Mouse (Mus musculus): Measurements from ENCODE around the gene Lmln.
"Not testable (repeated sequence)": the region's sequence is repeated elsewhere in the genome, so short reads cannot be mapped to it uniquely, and the experiment has no call there.

The Lmln gene

DNA sequence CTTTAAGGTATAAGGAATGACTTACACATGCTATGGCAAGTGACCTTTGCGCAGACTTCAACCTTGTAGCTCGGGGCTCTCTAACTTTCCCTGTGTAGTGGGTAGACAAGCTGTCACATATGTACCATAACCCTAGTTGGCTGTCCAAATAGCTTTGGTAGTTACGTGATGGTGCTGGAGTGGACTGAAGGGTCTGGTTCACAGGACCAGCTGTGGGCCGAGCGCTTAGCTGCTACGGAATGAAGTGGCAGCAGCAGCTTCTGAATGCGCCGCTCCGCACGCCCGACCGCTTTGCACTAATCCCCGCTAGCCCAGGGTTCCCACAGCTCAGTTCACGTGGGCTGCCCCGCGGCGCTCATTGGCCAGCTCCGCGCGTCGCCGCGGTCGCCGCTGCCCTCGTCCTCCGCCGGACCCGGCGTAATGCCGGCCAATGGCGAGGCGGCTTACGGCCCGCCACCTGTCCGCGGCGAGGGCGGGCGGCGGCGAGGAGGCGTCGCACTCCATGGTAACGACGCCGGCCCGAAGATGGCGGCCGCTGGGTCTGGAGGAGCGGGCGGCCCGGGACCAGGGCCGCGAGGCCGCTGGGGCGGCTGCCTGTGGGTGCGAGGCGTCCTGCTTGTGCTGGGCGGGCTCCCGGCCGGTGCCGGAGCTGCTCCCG lies at the start of gene Lmln:
TSS of gene Lmln (plus strand) at position 498 of the 658 bp plus-strand sequence.
- peak; percentile 87 for DNase-seq

DNA sequence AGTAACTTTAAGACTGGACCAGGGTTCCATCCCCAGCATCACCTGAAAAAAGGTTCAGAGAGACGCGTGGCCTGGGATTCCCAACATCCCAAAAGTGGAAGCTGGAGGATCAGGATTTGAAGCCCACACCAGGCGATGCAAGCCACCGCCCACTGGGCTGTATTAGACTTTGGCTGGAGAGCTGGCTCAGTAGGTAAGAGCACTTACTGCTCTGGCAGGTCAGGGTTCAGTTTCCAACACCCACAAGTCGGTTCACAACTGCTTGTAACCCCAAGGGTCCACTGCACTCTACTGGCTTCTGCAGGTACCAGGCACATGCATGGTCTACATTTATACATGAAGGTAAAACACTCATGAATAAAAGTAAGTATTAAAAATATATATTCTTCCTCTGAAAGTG lies 48.5 kb upstream of the Lmln start:
- DNase-seq: no peak

DNA sequence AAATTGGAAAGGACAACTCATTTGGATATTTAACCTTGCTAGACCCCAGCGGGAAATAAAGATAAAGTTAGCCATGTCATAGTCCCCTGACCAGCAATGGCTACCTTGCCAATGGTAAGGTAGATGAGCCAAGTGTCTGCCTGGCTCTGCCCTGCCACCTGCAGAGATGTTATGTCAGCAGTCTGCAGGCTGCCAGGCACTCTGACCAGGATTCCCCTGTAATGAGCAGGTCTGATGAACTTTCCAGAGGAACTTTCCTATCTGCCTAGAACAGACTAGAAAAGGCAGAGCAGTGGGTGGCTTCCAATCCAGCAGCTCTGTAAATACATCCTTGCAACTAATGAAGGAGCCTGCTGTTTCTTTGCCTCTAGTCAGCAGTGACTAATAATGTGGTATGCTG lies 47.4 kb upstream of the Lmln start:
- DNase-seq: peak; percentile 43

DNA sequence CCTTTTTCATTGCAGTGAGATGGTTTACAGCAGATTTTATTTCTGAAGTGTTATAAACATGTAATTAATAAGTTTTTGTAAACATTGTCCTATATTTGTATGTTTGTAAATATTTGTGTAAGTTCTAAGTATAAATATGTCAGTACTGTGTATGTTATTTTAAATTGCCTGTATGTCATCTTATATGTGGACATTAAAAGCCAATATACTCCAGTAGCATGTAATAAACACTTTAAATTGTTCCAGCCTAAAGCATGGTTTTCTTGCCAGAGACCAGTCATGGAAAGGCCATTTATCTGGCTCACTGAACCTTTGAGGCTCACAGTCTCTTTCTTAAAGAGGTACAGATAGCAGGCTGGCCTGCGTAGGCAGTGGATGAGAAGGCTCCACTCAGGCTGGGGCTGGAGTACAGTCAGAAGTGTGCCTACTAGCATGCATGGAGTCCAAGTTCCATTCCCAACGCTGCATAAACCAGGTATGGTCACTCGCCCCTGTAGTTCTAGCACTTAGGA lies 46.9 kb upstream of the Lmln start:
- no peak for DNase-seq

DNA sequence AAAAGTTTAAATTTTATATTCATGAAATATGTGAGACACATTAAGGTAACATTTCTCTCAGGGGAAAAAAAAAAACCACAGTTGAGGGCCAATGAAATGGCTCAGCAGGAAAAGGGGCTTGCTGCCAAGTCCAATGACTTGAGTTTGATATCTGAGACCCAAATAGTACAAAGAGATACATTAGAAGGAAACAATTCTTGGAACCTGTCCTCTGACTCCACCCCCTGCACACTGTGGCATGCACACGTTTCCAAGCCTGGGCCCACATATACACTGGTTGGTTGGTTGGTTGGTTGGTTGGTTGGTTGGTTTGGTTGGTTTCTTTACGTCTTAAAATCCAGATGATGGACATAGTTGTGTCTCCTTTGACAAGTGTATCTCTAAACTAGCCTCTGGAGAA lies 46.3 kb upstream of the Lmln start:
- DNase-seq: no peak

DNA sequence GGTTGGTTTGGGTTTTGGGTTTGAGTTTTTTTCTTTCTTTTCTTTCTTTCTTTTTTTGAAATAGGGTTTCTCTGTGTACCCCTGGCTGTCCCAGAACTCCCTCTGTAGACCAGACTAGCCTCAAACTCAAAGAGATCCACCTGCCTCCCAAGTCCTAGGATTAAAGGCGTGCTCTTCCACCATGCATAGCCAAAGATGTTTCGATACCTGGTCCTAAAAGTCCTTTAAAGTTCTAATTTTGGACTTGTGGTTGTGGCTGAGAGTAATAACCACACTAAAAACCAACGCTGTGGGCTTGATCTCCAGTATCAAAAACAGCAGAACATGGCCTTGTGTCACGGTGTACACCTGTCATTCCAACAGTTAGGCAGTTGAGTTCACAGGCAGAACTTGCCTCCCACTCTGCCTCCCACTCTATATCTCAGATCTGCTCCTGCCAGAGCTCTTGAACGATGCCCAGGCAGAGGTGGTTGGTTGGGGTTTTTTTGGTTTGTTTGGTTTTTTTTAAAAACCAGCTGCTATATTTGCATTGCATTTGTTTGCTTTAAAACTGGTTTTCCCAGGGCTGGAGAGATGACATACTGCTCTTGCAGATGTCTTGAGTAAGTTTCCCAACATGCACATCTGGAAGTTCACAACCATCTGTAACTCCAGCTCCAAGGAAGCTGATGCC lies 44.5 kb upstream of the Lmln start:
- DNase-seq: no peak

DNA sequence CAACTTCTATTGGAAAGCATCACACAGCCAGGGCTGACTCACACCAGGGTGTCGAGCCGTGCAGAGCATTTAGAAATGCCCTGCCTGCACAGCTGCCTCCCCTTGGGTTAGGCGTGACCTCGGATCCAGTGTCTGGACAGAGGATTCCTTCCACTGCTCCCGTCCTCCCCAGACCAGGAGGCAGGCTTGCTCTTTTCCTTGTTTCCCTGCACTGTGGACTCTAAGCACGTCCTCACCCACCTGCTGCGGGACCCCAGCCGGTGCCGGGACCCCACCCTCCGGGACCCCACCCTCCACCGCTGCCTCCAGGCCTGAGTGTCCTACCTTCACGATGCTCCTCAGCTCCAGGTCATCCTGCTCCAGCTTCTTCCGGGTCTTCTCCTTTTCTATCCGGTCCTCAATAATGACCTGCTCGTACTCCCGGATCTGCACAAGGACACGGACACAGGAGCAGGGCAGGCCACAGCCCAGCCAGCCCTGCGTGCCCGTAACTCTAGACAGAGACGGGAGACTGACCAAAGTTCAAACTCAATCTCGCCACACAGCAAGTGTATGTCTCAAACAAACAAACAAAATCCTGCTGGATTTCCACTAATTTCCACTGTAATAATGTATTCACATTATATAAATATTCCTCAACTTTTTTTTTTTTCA lies 43.1 kb upstream of the Lmln start:
- DNase-seq: no peak

DNA sequence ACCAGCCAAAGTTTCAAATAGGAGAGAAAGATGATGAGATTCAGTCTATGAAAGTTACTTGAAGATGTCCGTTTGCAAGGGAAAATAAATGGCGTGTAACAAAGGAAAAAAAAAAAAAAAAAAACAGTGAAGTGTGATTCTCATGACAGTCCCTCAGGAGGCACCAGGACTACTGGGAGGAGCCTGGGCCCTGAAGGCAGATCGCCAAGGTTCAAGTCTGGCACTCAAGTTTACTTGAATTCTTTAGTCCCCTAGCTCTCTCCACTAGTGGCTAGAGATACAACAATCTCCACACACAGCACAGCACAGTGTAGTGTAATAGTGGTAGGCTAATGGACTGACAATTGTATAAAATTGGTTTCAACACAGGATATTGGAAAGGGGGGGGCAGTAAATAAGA lies 40.9 kb upstream of the Lmln start:
- no peak for DNase-seq

DNA sequence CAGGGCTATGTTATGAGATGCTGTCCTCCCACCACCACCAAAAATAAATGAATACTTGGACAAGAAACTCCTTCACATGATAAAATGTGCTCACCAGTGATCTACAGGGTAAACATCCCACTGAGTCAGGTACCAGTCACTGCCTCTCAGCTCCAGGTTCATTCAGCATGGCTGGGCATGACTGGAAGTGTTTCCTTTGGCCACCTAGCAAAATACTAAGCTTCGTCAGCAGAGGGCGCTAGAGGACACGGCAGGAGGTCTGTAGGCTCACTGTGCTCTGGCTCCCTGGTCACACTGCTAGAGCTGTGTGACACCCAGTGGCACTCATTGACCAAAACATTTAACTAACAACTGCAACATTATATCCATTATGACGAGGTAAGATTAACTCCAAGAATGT lies 38.6 kb upstream of the Lmln start:
- peak; percentile 67 for DNase-seq

DNA sequence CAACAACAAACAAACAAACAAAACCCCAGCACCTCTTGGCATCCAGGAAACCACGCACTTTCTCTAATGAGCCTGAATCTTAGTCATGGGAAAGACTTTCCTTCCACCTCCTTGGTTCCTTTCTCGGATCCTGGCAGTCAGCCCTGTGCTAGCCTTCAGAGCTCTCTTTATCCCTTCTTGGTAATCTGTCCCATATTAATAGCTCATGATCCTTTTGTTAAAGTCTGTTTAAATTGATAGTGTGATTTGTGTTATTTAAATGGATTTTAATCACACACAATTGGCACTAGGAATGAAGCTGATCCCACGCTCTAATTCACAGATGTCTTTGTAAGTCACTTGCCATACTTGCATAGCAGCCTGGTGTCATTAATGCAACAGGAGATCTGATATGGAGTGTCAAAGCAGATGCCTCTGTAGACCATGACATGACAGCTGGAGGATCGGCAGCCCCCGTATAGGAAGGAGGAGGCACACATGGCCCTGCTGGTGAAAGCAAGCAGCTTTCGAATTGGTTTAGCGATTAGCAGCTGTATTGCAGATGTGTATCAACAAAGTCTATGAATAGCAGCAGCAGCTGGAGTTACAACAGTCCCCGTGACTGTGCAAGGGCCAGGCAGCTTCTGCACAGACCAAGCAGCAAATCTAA lies 37.7 kb upstream of the Lmln start:
- DNase-seq: no peak

DNA sequence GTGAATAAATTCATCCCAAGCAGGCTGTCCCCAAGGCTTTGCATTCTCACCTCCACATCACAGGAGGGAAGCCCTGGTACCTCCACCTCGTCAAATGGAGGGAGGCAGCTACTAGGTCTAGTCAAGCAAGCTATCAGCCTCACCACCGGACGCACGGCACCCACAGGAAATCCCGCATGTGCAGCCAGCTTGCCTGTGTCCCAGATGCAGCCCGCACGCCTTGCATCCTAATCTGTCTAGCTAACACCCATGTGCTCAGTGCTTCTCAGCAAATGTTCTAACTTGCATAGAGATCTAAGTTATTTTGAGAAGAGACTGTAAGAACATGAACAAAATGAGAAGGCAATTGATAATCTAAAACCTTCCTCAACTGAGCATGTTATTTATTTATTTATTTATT lies 36.0 kb upstream of the Lmln start:
- no peak for DNase-seq

DNA sequence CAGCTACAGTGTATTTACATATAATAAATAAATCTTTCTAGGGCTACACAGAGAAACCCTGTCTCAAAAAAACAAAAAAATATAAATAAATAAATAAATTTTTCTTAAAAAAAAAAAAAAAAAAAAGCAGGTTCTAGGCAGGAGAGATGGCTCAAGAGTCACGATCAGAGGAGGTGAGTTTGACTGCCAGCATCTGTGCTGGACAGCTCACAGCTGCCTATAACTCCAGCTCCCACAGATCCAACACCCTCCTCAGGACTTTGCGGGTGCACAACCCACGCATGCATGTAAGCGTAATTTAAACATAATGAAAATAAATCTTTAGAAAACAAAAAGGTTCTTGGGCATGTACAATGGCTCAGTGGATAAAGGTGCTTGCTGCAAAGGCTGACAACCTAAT lies 26.3 kb upstream of the Lmln start:
- no peak for DNase-seq

DNA sequence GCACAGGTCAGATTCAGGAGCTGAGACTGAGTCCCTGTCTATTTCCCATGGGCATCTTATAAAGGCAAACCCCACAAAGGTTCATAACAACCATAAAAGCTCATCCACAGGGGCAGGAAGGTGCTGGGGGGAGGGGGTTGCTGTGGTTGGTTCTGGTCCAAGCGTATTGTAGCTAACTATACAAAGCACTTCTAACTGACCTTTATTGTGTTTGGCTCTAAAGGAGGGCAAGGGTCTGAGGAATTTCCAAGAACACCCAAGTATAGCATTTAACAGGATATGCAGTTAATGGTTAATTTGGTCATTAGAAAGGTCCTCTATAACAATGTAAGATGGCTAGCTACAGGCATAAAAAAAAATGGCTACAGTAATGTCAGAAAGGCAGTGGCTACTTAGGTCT lies 19.6 kb upstream of the Lmln start:
- DNase-seq: no peak

DNA sequence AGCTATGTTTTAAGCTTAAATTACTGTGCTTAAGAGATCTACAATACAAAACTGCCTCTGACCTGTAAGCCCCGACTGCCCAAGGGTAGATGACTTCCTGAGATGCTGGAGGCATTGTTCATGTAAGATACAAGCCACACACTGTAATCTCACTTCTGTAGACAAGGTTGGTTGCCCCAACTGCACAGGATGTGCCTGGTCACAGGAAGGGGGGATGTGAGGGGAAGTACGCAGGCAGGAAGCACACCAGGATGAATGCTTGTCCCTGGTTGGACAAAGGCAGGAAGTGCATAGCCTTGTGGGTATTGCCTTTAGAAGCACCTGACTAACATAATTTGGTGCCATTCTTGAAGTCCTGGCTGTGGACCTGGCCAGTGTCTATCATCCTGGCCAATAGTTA lies 19.1 kb upstream of the Lmln start:
- no peak for DNase-seq

DNA sequence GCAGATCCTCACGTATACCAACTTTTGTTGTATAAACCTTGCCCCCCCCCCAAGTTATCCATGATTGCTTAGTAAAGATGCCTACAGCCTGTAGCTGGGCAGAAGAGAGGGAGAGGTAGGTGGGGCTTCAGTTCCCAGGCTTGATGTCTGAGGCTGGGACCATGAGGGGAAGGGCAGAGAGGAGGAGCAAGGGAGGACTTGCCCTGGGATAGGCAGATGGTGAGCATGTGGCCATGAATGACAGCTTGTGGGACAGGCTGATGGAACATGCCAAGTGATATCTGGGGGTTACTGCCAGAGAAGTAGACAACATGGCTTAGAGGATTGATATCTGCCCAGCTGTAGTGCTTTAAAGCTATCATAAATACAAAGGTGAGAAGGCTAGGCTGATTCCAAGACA lies 14.3 kb upstream of the Lmln start:
- DNase-seq: no peak

DNA sequence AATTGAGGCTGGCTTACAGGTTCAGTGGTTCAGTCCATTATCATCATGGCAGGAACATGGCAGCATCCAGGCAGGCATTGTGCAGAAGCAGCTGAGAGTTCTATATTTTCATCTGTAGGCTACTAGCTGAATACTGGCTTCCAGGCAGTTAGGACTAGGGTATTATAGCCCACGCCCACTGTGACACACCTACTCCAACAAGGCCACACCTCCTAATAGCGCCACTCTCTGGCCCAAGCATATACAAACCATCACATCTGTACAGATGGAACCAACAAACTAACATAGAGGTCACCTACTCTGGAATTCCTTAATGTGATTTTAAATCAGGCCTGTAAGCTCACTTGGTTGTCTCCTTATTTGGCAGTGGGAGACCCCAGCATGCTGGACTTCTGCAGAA lies 13.6 kb upstream of the Lmln start:
- no peak for DNase-seq

DNA sequence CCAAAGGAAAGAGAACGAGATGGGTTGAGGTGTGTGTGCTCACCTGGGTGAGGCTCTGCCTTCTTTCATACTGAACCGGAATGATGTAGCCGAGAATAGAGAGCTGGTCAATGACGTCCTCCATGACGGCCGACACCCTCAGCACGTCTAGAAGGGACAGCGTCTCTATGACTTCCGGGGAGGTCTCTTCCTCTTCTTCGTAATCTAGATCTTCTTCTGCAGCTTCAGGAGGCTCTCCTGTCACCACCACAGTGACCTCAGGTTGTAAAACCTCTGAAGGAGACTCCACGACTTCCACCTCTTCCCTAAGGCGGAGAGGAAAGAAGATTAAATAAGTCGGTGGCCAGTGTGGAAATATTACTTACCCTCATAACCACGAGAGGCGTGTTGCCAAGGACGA lies 12.5 kb upstream of the Lmln start:
- DNase-seq: no peak

DNA sequence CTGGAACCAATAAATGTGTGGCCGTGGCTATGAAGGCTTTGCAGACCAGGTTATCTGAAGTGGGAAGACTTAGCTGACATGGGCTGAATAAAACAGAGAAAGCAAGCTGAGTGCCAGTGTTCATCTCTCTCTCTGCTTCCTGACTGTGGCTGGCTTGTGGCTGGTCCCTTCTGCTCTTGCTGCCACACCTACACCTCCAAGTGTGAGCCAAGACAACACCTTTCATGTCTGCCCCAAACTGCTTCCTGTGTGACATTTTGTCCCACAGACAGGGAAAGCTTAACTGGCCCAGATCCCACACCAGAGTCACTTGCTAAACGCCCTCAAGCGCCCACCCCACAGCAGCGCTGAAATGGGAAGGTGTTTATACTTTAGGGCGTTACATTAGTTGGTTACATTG lies 9.2 kb upstream of the Lmln start:
- no peak for DNase-seq

DNA sequence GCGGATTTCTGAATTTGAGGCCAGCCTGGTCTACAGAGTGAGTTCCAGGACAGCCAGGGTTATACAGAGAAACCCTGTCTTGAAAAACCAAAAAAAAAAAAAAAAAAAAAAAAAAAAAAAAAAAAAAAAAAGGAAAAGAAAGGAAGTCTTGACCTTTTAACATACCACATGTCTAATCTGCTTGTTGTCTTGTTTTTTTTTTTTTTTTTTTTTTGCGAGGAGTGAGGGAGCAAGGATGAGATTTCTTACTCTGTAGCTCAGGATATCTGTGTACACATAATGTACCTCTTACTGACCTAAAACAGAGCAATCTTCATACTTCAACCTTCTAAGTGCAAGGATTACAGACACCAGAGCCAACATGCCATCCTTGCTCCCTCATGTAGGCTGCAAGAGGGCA lies 7.4 kb upstream of the Lmln start:
- DNase-seq: not testable (repeated sequence)

DNA sequence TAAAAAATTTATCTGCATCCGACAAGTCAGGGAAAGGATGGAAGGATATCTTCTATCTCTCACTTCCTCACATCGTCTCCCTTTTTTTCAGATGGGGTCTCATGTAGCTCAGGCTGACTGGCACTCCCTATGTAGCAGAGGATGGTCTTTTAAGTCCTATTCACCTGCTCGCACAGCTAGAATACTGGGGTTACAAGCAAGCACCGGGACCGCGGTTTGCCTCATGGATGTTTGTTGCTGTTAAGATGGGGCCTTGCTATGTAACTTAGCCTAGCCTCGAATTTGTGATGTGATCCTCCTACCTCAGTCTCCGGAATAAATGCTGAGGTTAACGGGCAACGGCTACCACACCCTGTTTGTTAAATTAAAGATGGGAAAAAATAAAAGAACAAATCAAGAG lies 6.7 kb upstream of the Lmln start:
- DNase-seq: peak; percentile 13

DNA sequence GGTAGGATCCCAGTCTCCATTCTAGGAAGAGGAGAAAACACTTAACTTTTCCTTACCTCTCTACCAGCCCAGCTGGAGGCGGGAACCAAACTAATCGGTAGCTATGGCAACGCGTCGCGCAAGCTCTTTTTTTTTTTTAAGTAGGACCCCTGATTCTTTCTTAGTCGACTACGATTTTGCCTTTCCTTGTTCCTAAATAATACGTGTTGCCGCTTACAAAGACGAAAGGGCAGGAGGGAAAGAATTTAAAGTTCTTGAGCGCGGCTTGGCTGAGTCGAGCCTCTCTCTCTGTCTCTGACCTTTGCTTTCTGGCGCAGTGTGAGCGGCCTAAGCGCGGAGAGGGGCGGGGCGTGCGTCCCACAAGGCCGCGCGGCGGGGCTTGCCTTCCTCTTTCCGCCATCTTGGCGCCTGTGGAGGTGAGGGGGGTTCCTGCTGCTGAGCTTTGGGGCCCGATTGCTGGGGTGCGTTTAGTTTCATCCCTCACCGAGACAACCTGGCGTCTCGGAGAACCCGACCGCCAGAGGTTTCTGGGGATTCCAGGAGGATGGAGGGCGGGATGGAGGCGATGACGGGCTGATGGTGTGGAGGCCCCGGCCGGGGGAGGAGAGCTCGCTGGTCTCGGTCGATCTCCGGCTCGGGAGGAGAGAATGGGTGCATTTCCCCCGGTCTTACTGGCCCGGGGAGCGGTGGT lies 6.1 kb upstream of the Lmln start, which contains the start of the genes Iqcg and Rpl35a:
TSS of gene Iqcg (minus strand) at position 124 of the 691 bp plus-strand sequence.
TSS of gene Rpl35a (plus strand) at position 359 of the 691 bp plus-strand sequence.
- peak; percentile 88 for DNase-seq

DNA sequence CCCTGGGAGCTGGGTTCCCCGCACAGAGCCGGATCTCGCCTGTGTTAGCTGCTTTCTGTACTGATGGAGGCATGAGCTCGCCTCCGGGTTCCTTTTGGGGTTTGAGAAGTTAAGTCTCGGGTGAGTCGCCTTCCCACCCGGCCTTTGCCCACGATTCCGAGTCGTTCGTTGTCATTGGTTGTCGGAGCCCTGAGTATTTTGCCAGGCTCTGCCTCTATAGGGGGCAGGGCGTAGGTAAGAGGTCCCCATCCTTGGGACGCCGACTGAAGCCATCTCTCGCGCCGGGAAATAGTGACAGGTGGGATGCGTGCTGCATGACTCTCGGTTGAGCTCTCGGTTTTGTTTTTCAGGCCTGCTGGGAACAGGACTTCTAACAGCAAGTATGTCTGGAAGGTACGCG lies 5.5 kb upstream of the Lmln start:
- no peak for DNase-seq

DNA sequence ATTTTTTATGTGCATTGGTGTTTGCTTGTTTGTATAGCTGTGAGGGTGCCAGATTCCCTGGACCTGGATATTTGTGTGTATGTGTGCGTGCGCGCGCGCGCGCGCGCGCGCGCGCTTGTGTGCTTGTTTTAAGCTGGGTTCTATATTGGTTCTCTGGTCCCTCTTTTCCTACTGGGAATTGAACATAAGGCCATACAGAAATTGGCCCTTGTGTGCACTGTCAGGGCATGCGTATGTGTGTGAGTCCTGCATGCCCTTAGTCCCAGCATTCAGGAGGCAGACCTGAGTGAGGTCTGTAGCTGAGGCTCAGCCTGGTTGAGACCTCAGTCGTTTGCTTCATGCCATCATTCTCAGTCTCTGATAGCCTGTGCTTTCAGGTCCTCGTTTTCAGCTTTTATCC lies 4.3 kb upstream of the Lmln start:
- DNase-seq: no peak

Measured in cerebellum, adult 11 months (tissue).